Mouse (Mus musculus): ENCODE results near the gene Pld2.
"Not testable (repeated sequence)": the region's sequence is repeated elsewhere in the genome, so short reads cannot be mapped to it uniquely, and the experiment has no call there.

The Pld2 gene

DNA sequence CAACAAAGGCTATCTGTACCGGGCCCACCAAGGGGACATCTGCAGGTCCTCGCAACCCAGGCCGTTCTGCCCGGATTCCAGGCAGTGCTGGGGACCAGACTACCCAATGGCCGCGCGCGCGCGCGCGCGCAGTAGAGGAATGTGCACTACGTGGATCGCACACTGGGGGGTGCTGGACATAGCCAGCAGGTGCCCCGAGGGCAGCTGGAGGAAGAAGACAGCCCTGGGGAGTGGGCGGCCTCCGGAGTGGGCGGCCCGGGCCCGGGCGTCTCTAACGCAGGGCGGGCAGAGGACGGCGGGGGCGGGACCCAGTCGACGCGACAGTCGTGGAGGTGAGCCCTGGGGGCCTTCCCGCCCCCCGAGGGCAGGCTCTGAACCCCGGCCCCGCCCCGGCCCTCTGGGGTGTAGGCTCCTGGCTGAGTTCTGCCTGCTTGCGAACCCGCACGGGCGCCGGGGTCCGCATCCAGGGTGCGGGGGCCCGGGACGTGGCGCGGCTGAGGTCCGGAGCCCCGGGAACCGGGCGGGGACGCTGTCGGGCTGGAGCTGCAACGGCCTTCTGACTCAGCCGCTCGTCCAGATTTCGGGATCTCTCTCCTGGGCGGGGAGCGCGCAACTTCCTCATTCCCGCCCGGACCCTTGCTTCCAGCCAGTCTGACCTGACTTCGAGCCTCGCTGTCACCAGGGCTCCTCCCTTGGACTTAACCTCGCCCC, at the start of gene Pld2:
Gene Pld2 (plus strand): TSS at position 188 of the 711 bp plus-strand sequence.
- in situ Hi-C loops (cut with MboI, MseI) = loop anchor here (5.0 kb wide), 1 partner anchor 67 kb away; no protein-coding TSS in a partner anchor

DNA sequence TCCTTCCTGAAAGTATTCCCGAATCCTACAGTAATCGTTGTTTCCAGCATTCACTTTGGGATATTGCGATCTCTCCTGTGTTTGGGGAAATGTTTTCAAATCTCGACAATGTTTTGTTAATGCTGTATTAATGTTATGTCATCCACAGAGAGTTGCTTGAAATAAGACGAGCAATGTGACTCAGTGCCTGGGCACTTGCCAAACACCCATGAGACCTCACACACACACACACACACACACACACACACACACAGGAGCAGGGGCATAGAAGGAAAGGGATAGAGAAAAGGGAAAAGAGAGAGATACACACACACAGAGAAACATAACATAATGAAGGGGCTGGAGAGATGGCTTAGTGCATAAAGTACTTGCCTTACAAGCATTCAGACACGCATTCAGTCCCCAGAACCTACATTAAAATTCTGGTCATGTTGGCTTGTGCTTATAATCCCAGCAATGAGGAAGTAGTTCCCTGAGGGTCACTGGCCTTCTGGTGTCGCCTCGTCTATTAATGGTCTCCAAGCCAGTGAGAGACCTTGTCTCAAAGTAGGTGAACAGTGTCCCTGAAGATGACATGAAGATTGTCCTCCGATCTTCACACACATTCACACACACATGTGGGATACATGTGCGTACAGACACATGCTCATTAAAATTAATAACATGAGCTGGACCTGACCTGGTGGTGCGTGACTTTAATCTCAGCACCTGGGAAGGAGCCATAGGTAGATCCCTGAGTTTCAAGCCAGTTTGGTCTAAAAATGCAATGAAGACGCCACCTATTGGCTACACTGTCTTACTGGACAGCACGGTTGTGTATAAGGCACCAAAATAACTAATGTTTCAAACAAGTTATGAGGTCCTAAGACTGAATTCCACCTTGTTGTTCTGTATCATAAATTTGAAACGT, 40.0 kb upstream of the Pld2 start:
- in situ Hi-C loops (cut with MboI, MseI) = loop anchor here (5.0 kb wide), 1 partner anchor 68 kb away; the partner anchor contains the start of gene Arrb2

DNA sequence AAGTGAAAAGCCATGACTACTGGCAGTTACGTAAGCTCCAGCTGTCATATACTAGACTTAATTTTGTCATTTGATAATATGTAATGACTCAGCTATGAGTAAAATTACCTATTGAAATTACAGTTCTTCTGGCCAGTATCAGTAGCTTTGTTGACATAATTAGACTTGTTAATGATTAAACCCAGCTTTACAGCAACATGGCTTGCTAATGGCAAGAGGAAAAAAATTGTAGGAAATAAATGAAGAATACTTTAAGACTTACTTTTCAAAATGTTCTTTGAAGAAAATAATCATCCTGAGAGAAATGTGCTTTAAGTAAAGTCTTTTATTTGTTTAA, 39.4 kb upstream of the Pld2 start:
- in situ Hi-C loops (cut with MboI, MseI) = loop anchor here (5.0 kb wide), 1 partner anchor 68 kb away; the partner anchor contains the start of gene Arrb2

DNA sequence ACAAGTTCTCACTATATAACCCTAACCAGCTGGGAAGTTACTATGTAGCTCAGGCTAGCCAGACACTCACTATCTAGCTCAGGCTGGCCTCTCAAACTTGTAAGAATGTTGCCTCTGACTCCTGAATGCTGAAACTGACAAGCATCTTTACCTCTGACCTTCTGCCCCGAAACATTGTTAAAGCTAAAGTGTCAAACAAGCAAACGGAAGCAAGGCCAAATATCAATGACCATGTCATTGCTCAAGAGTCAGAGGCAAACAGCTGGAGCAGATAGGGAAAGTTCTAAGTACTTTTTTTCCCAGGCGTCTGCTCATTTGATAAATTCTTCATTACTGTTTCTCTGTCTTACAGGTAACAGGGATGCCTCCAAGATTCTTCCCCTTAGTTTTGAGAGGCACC, 37.8 kb upstream of the Pld2 start:
- in situ Hi-C loops (cut with MboI, MseI) = loop anchor here (5.0 kb wide), 1 partner anchor 70 kb away; the partner anchor contains the start of gene Arrb2

DNA sequence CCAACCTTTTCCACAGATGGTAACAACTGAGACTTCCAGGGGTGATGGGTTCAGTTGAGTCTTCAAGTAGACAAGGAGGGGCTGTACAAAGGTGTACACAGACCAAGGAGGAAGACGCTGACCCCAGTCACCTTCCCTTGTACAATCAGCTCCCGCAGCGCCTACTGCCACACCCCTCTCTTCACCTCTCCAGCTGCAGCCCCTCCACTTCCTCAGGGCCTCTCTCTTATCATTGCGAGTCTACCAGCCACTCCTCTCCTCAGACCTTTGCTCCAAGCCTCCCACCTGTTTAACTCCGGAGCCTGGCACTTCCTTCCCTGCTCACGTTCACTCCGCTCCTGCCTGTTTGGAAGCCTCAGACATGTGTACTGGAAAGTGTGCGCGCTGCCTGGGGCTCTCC, 34.9 kb upstream of the Pld2 start, which contains the start of gene Tm4sf5:
Gene Tm4sf5 (plus strand): TSS at position 275 of the 400 bp plus-strand sequence.
- in situ Hi-C loops (cut with MboI, MseI) = loop anchor here (5.0 kb wide), 2 partner anchors 73 to 93 kb away; partner anchors contain the start of genes Arrb2 and Pelp1

DNA sequence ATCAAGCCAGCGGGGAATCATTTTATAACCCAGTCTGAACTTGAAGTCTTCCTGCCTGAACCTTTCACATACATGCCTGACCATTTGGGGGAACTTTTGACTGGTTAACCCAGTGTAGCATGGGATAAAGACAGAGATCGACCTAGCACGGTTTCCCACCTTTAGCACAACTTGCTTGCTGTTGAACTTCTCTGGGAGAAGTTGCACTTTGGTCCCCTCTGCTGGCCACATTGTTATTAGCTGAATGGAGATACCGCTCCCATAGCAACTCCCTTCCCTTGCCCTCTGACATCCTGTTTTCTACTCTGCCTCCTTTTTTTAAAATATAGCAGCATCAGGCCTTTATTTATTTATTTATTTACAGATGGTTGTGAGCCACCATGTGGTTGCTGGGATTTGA, 33.5 kb upstream of the Pld2 start:
- in situ Hi-C loops (cut with MboI, MseI) = loop anchor here (5.0 kb wide), 1 partner anchor 94 kb away; the partner anchor contains the start of gene Pelp1

DNA sequence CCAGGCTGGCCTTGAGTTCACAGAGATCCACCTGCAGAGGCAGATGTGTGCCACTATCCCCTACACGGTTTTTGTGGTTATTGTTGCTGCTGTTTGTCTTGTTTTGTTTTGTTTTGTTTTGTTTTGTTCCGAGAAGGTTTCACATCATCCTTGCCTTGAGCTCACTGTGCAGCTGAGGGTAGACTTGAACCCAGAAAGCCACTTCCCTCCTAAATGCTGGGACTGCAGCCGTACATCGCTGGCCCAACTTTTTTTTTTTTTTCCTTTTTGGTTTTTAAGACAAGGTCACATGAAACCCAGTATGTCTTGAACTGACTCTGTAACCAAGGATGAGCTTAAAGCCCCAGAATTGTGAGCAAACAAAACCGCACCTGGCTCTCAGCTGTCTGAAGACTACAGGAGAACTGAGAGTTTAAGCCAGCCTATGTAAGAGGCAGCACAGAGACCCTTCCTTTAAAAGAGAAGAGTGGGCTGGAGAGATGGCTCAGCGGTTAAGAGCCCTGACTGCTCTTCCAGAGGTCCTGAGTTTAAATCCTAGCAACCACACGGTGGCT, 32.8 kb upstream of the Pld2 start:
- in situ Hi-C loops (cut with MboI, MseI) = loop anchor here (5.0 kb wide), 1 partner anchor 95 kb away; the partner anchor contains the start of gene Pelp1

DNA sequence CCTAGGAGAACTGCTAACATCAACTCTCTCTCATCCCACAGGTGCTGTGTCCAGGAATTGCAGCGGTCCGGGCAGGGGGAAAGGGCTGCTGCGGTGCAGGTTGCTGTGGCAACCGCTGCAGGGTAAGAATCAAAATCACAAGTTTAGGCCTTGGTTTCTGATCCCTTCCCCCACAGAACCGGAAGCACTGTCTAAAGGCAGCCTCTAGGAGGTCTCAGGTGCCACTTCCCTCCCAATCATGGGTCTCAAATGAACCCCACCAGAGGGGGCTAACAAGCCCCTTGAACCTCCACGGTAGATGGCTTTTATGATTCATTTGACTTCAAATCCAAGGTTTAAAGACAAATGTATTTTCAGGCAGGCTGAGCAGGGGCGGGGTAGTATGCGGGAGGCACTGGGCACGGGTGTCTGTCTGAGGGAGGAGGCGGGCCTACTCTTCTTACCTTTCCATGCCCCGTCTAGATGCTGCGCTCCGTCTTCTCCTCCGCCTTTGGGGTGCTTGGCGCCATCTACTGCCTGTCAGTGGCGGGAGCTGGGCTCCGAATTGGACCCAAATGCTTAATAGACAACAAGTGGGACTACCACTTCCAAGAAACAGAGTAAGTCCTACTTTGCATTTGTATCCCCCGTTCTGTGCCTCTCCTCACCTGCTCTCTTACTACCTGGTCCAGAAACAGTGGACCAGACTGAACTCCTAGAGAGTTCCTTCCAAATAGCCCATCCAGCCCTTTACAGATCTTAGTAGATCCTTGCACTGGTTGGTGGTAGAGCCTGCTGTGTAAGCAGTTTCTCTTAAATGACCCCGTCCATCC, 29.9 kb upstream of the Pld2 start:
- in situ Hi-C loops (cut with MboI, MseI) = loop anchor here (5.0 kb wide), 1 partner anchor 98 kb away; the partner anchor contains the start of gene Pelp1

DNA sequence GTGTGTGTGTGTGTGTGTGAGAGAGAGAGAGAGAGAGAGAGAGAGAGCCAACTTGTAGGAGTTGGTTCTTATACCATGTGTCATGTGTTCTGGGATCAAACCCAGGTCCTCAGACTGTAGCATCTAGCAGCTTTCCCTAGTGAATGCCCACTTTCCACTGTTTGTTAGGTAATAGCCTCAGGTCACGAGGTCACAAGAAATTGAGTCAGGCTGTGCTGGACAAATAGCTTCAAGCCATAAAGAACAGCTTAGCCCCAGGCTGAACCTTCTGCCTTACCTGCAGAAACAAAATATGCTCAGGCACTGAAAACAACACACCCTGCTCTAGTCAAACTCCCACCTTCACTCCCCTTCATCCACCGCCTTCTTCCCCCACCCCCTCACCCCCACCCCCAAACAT, 28.6 kb upstream of the Pld2 start:
- in situ Hi-C loops (cut with MboI, MseI) = no loop called here

DNA sequence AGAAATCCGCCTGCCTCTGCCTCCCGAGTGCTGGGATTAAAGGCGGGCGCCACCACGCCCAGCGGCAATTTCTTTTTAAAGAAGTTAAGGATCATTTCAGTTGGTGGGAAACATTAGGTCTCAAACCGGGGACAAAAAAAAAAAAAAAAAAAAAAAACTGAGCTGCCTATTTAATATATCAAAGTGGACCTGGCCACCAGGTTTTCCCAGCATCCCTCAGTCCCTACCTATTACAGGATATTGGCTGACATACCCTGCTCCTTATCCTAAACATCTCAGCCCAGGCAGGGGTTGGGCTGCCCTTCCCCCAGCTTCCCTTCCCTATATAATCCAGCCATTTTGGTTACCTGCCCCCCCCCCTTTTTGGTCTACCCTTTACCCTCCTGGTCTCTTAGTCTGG, 28.0 kb upstream of the Pld2 start:
- in situ Hi-C loops (cut with MboI, MseI) = no loop called here

DNA sequence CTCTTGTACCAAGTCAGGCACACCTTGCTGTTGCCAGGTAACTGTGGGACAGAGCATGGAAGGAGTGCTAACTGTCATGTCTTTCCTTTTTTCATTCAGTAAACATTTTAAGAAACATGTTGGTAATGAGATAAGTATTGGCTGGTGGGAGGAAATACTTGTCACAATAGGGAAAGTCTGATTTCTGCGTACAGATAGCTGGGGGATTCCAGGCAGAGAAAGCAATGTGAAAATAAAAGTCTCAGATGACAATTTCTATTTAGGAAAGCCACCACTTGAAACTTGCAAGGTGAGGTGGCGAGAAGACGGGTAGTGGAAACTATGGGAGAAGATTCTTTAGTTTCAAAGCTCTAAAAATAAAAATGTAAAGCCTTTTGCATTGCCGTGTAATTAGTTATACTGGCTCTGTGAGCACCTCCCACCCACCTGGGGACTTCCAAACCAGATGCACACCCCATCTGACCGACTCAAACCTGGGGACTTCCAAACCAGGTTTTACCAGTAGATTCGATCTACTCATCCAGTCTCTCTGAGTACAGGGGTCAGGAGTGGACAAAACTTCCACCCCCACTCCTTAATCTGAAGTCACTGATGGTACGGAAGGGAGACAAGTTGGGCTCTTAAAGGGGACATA, 27.0 kb upstream of the Pld2 start:
- in situ Hi-C loops (cut with MboI, MseI) = no loop called here

DNA sequence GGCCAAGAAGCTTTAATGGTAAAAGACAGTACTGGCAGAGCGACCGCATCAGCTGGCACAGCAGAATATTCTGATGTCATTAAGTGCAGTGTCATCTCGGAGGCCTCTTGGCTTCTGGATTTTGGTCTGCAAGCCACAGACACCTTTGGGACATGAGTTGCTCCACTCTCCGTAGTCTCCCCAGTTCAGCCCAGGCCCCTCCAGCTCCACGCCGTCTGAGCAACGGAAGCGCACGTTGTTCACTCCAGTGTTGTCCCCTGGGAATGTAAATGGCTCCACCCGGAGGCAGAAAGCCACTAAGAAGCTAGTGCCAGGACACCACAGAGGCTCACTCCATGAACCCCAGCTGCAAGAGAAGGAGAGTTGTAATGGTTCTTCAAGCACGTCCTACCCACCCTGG, 26.3 kb upstream of the Pld2 start:
- in situ Hi-C loops (cut with MboI, MseI) = no loop called here

DNA sequence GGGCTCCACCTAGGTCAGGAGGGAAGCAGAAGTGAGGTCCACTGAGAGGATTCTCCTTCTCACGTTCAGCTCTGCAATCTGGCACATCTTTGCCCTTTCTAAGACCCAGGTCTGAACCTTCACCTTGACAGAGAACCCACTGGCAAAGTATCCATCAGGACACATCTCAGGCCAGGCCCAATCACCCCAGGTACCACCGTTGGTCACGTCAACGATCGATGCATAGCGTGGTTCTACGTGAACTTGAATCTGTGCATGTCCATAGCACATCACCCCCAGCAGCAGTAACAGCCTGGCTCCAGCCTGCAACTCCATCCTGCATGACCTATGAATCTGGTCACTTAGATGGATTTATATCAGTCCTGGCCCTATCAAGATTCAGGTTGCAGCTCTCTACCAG, 25.6 kb upstream of the Pld2 start, which contains the start of gene Vmo1:
Gene Vmo1 (minus strand): TSS at position 329 of the 400 bp plus-strand sequence.
- in situ Hi-C loops (cut with MboI, MseI) = no loop called here

DNA sequence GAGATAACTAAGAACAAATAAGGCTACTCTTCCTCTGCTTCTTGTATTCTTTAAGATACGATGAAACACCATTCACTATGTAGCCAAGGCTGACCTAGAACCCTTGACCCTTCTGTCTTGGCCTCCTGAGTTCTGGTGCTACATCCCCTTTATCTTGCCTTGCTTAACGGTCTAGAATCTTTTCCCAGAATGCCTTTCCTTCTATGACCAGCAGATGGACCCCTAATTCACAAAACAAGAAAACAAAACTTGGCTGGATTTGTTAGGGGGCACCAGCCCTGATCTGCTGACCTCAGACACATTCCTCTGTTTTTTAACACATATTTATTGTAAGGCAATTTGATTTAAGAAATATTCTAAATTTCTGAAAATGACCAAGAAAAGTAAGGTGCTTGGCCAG, 23.5 kb upstream of the Pld2 start:
- in situ Hi-C loops (cut with MboI, MseI) = no loop called here

DNA sequence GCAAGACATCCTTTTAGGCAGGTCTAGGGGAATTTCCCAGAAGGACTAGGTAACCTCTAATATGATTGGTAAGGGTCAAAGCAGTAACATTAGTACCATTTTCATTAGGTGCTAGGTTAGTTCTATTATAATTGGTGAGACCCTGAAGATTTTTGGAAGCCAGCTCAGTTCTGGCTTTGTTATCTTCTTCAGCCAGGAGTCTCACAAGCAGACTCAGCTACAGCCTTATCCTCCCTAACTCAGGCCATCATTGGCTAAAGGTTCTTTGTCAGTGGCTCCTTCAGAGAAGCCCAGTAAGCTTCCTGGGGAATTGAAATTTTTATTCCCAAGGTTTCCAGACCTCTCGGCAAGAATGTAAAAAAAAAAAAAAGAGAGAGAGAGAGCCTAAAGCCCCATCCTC, 21.4 kb upstream of the Pld2 start:
- in situ Hi-C loops (cut with MboI, MseI) = no loop called here

DNA sequence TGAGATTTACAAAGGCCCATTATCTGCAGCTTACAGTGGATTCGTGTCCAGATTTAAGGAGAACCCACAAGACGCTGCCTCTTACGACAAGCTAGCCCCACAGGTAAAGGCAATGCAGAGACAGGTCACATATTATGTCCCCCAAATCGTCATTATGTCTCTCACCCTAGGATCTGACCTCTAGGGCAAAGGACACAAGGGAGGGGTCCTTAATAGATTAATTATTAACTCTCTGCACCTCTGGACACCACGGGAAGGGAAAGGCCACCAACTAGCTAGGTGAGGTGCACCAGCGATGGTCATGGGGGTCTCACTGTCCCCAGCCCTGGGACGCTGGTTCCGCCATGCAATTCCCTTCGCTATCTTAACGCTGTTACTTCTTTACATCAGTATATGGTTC, 20.9 kb upstream of the Pld2 start, which contains the start of gene Gltpd2:
Gene Gltpd2 (plus strand): TSS at position 274 of the 400 bp plus-strand sequence.
- in situ Hi-C loops (cut with MboI, MseI) = no loop called here

DNA sequence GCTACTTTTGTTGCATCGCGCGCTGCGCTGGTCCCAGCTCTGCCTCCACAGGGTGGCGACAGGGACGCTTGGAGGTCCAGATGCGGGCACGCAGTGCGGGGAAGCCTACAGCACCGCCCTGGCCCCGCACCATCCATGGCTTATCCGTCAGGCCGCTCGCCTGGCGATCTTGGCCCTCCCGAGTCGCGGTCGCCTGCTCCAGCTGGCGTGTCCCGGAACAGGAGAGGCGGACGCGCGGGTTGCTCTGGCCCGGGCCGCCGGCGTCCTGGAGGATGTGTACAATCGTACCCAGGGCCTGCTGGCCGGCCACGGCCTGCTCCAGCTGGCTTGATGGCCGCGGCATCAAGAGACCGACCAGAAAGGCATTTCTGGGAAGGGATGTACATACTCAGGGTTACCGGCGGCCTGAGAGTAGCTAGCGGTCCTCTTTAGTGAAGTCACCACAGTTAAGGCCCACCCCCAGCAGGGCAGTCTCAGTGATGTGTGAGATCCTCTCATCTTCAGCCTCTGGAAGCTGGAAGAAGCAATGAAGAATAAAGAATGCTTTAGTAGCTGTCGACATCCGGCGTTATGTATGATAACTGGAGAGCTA, 19.6 kb upstream of the Pld2 start:
- in situ Hi-C loops (cut with MboI, MseI) = no loop called here

DNA sequence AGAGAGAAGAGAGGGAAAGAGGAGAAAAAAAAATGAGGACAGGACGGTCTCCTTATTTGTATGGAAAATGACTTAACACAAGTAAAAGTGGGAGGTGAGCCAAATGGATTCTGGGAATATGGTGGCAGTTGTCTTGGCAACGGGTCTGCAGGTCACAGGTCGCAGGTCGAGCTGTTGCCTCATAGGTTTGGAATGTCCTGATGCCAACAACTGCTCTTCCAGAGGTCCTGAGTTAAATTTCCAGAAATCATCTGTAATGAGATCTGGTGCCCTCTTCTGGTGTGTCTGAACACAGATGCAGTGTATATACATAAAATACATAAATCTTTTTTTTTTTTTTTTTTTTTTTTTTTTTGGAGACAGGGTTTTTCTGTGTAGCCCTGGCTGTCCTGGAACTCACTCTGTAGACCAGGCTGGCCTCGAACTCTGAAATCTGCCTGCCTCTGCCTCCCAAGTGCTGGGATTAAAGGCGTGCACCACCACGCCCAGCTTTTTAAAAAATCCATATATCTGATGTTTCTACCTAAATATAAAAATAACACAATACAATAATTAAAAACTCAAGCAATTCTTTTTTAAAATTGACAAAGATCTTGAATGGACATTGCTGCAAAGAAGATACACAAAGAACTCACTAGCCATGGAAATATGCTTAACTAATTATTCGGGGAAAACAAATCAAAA, 16.4 kb upstream of the Pld2 start:
- in situ Hi-C loops (cut with MboI, MseI) = not testable (repeated sequence)

DNA sequence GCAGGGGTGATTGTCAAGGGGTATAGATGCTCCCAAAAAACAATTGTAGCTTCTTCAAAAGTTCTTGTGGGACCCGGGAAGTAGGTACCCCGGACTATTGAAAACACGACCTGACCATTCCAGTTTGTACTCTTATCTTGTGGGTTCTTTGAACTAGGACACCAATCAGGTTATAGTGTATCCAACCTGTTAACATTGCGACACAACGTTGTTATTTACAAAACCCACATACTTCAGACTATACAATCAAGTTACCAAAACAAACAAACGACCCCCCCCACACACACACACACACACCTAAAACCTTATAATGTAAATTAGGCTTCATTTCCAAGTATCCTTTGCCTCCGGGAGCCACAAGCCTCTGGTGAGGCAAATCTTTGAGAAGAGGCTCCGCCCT, 15.1 kb upstream of the Pld2 start:
- in situ Hi-C loops (cut with MboI, MseI) = no loop called here

Data from T-helper 2 cell (primary cell).